Mouse (Mus musculus): ENCODE measurements around the gene Nmrk2. TPM values are rescaled to one million over a fixed set of nuclear protein-coding genes. Genes with fewer than 3 reads are reported as not detected.

Gene Nmrk2
- polyA plus RNA-seq, 2 experiments = 0.43 to 0.87 TPM

GRCm38 (mm10) chr10:81244146-81244545 is 42.3 kb upstream of the Nmrk2 start:
- H3K9me3 ChIP-seq (ENCODE audit: control insufficient read depth, low read length) = no peaks in the 10 kb centered on the region
- no peak overlapping the region for H3K27ac ChIP-seq (replicated peaks; ENCODE audit: low read depth, low read length)
- no peaks in the 10 kb centered on the region for H3K4me1 ChIP-seq (ENCODE audit: control insufficient read depth, insufficient read depth, low read length)
- no peak overlapping the region for H3K4me3 ChIP-seq (replicated peaks; ENCODE audit: low read length)
- ATAC-seq (ENCODE audit: low FRiP score, low read depth) (no peak), DNase-seq (ENCODE audit: low spot score) (no peak)
- H3K27me3 ChIP-seq (ENCODE audit: control insufficient read depth, insufficient read depth, low read length) = peaks cover 12% of the 10 kb centered on the region
- 80% methylated on average over 4 of the region's 4 CpGs for WGBS
- no peak overlapping the region for H3K4me2 ChIP-seq (replicated peaks; ENCODE audit: low read depth, low read length, severe bottlenecking)
- TF ChIP-seq POLR2A (IDR thresholded peaks at IDR 0.05; ENCODE audit: borderline replicate concordance, extremely low read depth, insufficient read depth, insufficient read length) = no peak
- no peaks in the 10 kb centered on the region for H3K36me3 ChIP-seq (ENCODE audit: control insufficient read depth, insufficient read depth, low read length)
- no peak overlapping the region for H3K9ac ChIP-seq (ENCODE audit: low read depth, low read length, severe bottlenecking)

DNA sequence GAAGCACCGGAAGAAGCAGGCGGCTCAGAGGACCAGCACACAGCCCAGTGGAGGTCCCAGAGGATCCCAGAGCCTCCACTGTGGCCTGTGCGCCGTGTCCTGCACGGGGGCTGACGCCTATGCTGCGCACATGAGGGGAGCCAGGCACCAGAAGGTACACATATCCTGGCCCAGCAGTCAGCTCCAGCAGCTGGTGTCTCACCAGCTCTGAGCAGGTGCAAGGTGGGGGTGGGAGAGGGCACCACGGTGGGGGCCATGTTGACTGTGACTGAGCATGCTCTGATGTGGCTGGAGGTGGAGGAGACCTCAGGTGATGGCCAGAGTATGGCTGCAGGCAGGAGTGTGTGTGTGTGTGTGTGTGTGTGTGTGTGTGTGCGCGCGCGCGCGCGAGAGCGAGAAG is 40.2 kb upstream of the Nmrk2 start:
- ATAC-seq (ENCODE audit: low FRiP score, low read depth) (no peak), DNase-seq (ENCODE audit: low spot score) (no peak)
- Histone ChIP-seq H3K9ac (ENCODE audit: low read depth, low read length, severe bottlenecking) (no peak overlapping the region), H3K4me1 (ENCODE audit: control insufficient read depth, insufficient read depth, low read length) (no peaks in the 10 kb centered on the region), H3K4me2 (replicated peaks; ENCODE audit: low read depth, low read length, severe bottlenecking) (no peak overlapping the region), H3K27ac (replicated peaks; ENCODE audit: low read depth, low read length) (no peak overlapping the region), H3K36me3 (ENCODE audit: control insufficient read depth, insufficient read depth, low read length) (no peaks in the 10 kb centered on the region), H3K9me3 (ENCODE audit: control insufficient read depth, low read length) (no peaks in the 10 kb centered on the region), H3K4me3 (replicated peaks; ENCODE audit: low read length) (no peak overlapping the region), H3K27me3 (ENCODE audit: control insufficient read depth, insufficient read depth, low read length) (peaks cover 16% of the 10 kb centered on the region)
- TF ChIP-seq POLR2A (IDR thresholded peaks at IDR 0.05; ENCODE audit: borderline replicate concordance, extremely low read depth, insufficient read depth, insufficient read length) = no peak
- WGBS = 87% methylated on average over 16 of the region's 16 CpGs

GRCm38 (mm10) chr10:81240876-81241275 is 39.0 kb upstream of the Nmrk2 start:
- no peak for DNase-seq (ENCODE audit: low spot score)

DNA sequence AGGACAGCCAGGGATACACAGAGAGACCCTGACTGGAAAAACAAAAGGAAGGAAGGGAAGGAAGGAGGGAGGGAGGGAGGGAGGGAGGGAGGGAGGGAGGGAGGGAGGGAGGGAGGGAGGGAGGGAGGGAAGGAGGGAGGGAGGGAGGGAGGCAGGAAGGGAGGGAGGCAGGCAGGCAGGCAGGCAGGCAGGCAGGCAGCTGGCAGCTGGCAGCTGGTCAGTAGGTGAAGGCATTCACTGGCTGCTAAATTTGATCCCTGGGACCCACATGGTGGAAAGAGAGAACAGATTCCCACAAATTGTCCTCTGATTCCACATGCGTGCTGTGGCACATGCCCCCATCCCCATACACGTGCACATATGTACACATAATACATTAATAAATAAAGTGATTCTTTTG is 36.8 kb upstream of the Nmrk2 start:
- no peaks in the 10 kb centered on the region; the same call in 1 of the 2 replicates for H3K36me3 ChIP-seq (ENCODE audit: control insufficient read depth, insufficient read depth, low read length)
- 64% methylated on average over 2 of the region's 2 CpGs for WGBS
- no peak for ATAC-seq (ENCODE audit: low FRiP score, low read depth)
- TF ChIP-seq POLR2A (IDR thresholded peaks at IDR 0.05; ENCODE audit: borderline replicate concordance, extremely low read depth, insufficient read depth, insufficient read length) = no peak
- H3K4me2 ChIP-seq (replicated peaks; ENCODE audit: low read depth, low read length, severe bottlenecking) = no peak overlapping the region
- H3K4me1 ChIP-seq (ENCODE audit: control insufficient read depth, insufficient read depth, low read length) = peaks cover 1% of the 10 kb centered on the region; the same call in 1 of the 2 replicates
- H3K9ac ChIP-seq (ENCODE audit: low read depth, low read length, severe bottlenecking) = no peak overlapping the region
- H3K27ac ChIP-seq (replicated peaks; ENCODE audit: low read depth, low read length) = no peak overlapping the region
- H3K27me3 ChIP-seq (ENCODE audit: control insufficient read depth, insufficient read depth, low read length) = peaks cover 16% of the 10 kb centered on the region
- no peak for DNase-seq (ENCODE audit: low spot score)
- no peak overlapping the region for H3K4me3 ChIP-seq (replicated peaks; ENCODE audit: low read length)
- H3K9me3 ChIP-seq (ENCODE audit: control insufficient read depth, low read length) = no peaks in the 10 kb centered on the region

More at GRCm38 (mm10) chr10:81240876-81241275, 39.0 kb upstream of the Nmrk2 start:
- ATAC-seq (ENCODE audit: low FRiP score, low read depth) = no peak
- WGBS = 21% methylated on average over 13 of the region's 13 CpGs
- Histone ChIP-seq H3K27ac (replicated peaks; ENCODE audit: low read depth, low read length) (no peak overlapping the region), H3K4me2 (replicated peaks; ENCODE audit: low read depth, low read length, severe bottlenecking) (no peak overlapping the region), H3K36me3 (ENCODE audit: control insufficient read depth, insufficient read depth, low read length) (no peaks in the 10 kb centered on the region; the same call in 1 of the 2 replicates), H3K9ac (ENCODE audit: low read depth, low read length, severe bottlenecking) (no peak overlapping the region), H3K9me3 (ENCODE audit: control insufficient read depth, low read length) (no peaks in the 10 kb centered on the region), H3K27me3 (ENCODE audit: control insufficient read depth, insufficient read depth, low read length) (peaks cover 16% of the 10 kb centered on the region), H3K4me1 (ENCODE audit: control insufficient read depth, insufficient read depth, low read length) (no peaks in the 10 kb centered on the region), H3K4me3 (replicated peaks; ENCODE audit: low read length) (no peak overlapping the region)
- TF ChIP-seq POLR2A (IDR thresholded peaks at IDR 0.05; ENCODE audit: borderline replicate concordance, extremely low read depth, insufficient read depth, insufficient read length) = no peak

DNA sequence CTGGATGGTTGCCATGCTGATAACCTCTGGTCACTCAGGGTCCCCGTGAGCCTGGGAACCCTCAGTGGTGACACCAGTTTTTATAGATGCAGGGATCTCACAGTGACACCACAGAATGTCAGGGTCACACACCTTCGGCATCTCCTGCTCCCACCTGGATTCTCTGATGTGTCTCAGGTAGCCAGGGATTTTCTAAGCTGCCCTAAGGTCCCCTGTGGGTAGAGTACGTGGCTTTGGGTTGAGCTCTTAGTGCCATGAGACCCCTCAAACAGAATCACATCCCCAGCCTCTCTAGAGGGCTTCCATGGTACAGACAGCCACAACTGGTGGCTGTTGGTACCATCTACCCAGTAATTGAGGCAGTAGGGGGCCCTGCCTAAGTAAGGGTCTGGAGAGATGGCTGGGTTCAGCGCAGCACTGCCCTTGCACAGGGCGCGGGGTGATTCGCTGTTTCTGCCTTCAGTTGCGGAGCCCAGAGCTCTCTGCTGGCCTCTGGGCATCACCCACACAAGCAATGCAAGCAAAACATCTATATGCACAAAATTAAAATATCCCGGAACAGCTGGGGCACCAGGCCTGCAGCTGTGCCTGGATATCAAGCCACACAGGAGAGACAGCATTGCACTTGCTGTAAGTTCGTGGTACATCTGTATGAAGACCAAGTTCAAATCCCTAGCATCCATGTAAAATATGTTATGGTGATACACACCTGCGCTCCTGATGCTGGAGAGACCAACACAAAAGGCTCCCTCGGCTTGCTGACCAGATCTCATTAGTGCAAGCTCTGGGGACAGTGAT is 34.8 kb upstream of the Nmrk2 start:
- no peak for DNase-seq (ENCODE audit: low spot score)
- Histone ChIP-seq H3K27me3 (ENCODE audit: control insufficient read depth, insufficient read depth, low read length) (peaks cover 25% of the 10 kb centered on the region), H3K27ac (replicated peaks; ENCODE audit: low read depth, low read length) (no peak overlapping the region), H3K9me3 (ENCODE audit: control insufficient read depth, low read length) (no peaks in the 10 kb centered on the region), H3K9ac (ENCODE audit: low read depth, low read length, severe bottlenecking) (no peak overlapping the region), H3K36me3 (ENCODE audit: control insufficient read depth, insufficient read depth, low read length) (no peaks in the 10 kb centered on the region; the same call in 1 of the 2 replicates), H3K4me3 (replicated peaks; ENCODE audit: low read length) (no peak overlapping the region), H3K4me2 (replicated peaks; ENCODE audit: low read depth, low read length, severe bottlenecking) (no peak overlapping the region), H3K4me1 (ENCODE audit: control insufficient read depth, insufficient read depth, low read length) (peaks cover 7% of the 10 kb centered on the region)
- no peak for ATAC-seq (ENCODE audit: low FRiP score, low read depth)
- no peak for TF ChIP-seq POLR2A (IDR thresholded peaks at IDR 0.05; ENCODE audit: borderline replicate concordance, extremely low read depth, insufficient read depth, insufficient read length)
- whole genome bisulfite sequencing = 79% methylated on average over 12 of the region's 12 CpGs

Data from limb, embryonic 14.5 days (tissue).